Comparison of ENCODE assay signal across 17 mouse cellular contexts in the genomic region with DNA sequence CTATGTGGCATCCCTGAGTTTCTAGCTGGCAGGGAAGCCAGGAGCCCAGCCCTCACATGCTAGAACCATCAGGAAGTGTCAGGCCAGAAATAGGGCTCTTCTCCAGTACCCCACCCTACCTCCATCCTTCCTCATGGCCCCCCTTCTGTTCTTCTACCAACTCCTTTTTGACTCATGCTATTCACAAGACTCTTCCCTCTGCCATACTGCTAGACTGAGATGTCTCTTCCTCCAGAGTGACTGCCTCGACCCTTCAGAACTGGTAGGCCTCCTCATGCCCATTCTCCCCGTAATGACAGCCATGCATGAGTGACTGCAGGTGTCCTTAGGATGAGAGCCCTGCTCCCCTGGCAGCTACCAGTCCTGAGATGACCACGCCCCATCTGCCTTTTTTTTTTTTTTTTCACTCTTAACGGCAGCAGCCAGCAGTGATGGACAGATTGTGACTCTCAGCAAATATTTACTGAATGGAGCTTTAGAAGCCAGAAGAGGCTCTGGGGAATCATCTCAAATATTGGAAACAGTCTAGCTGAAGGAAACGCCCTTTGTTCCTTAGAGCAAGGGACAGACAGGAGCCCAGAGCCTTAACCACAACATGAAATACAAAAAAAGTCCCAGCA. TPM values are rescaled to one million over a fixed set of nuclear protein-coding genes. Genes with fewer than 3 reads are reported as not detected.
DNase-seq lines count a peak whose midpoint lies in the region; ATAC-seq lines count a peak whose summit lies in the region.
"Had no signal": no experiment of that assay in that cellular context is flagged by ENCODE, and none has a peak within 500 bp of the region (broad histone marks: within the 10 kb centered on the region; RNA-seq: fewer than 3 reads in every experiment).

No protein-coding gene starts in this region.

- no peak overlapping the region for H3K4me3 ChIP-seq in heart, embryonic 10.5 days
- no peak overlapping the region for H3K4me3 ChIP-seq in heart, embryonic 11.5 days (ENCODE audit: low read depth, low read length)
- no peak overlapping the region for H3K4me3 ChIP-seq in lung, embryonic 15.5 days
- no peak overlapping the region for H3K4me3 ChIP-seq in embryonic facial prominence, embryonic 15.5 days (replicated peaks)
- H3K4me3 ChIP-seq: embryonic facial prominence, embryonic 12.5 days; forebrain, embryonic 13.5 days; hindbrain, embryonic 15.5 days; limb, embryonic 13.5 days; midbrain, embryonic 10.5 days had no signal

- no peaks in the 10 kb centered on the region for H3K27me3 ChIP-seq in heart, embryonic 10.5 days (ENCODE audit: insufficient read depth, poor library complexity, severe bottlenecking)
- H3K27me3 ChIP-seq in heart, embryonic 11.5 days (ENCODE audit: control insufficient read depth, insufficient read depth, low read length), result no peaks in the 10 kb centered on the region
- H3K27me3 ChIP-seq in lung, embryonic 15.5 days, result no peaks in the 10 kb centered on the region
- H3K27me3 ChIP-seq in embryonic facial prominence, embryonic 15.5 days, result no peaks in the 10 kb centered on the region
- H3K27me3 ChIP-seq: embryonic facial prominence, embryonic 12.5 days; forebrain, embryonic 13.5 days; hindbrain, embryonic 15.5 days had no signal

- H3K4me1 ChIP-seq in heart, embryonic 10.5 days, result peaks cover 26% of the 10 kb centered on the region
- peaks cover 9% of the 10 kb centered on the region; the same call in 1 of the 2 replicates for H3K4me1 ChIP-seq in heart, embryonic 11.5 days (ENCODE audit: control insufficient read depth, insufficient read depth, low read length)
- H3K4me1 ChIP-seq in lung, embryonic 15.5 days, result peaks cover 28% of the 10 kb centered on the region
- H3K4me1 ChIP-seq in embryonic facial prominence, embryonic 15.5 days, result peaks cover 14% of the 10 kb centered on the region; the same call in 1 of the 2 replicates
- H3K4me1 ChIP-seq: forebrain, embryonic 13.5 days; hindbrain, embryonic 15.5 days had no signal

- ATAC-seq in heart, embryonic 11.5 days (replicated peaks; ENCODE audit: insufficient number of reproducible peaks, low FRiP score, low TSS enrichment), result no peak
- no peak for ATAC-seq in lung, embryonic 15.5 days (ENCODE audit: borderline replicate concordance, extremely low read depth, low FRiP score, low TSS enrichment)
- ATAC-seq in embryonic facial prominence, embryonic 15.5 days (ENCODE audit: insufficient number of reproducible peaks, low FRiP score, low TSS enrichment, low read depth), result no peak
- ATAC-seq: forebrain, embryonic 13.5 days; liver, postnatal 0 days had no signal

- no peak overlapping the region for H3K4me2 ChIP-seq in heart, embryonic 11.5 days
- H3K4me2 ChIP-seq in lung, embryonic 15.5 days, result no peak overlapping the region
- no peak overlapping the region for H3K4me2 ChIP-seq in embryonic facial prominence, embryonic 15.5 days (replicated peaks)
- H3K4me2 ChIP-seq: embryonic facial prominence, embryonic 12.5 days; forebrain, embryonic 13.5 days; hindbrain, embryonic 15.5 days; limb, embryonic 13.5 days had no signal

- 44% methylated on average over 5 of the region's 5 CpGs for WGBS in heart, embryonic 10.5 days
- 50% methylated on average over 5 of the region's 5 CpGs for WGBS in heart, embryonic 11.5 days (ENCODE audit: insufficient replicate concordance)
- WGBS in lung, embryonic 15.5 days, result 41% methylated on average over 5 of the region's 5 CpGs
- WGBS in embryonic facial prominence, embryonic 15.5 days, result 39% methylated on average over 5 of the region's 5 CpGs

- H3K36me3 ChIP-seq in heart, embryonic 10.5 days, result peaks cover 6% of the 10 kb centered on the region; the same call in 1 of the 2 replicates
- no peaks in the 10 kb centered on the region for H3K36me3 ChIP-seq in heart, embryonic 11.5 days (ENCODE audit: control insufficient read depth, insufficient read depth, low read length)
- no peaks in the 10 kb centered on the region for H3K36me3 ChIP-seq in lung, embryonic 15.5 days
- H3K36me3 ChIP-seq in embryonic facial prominence, embryonic 15.5 days, result no peaks in the 10 kb centered on the region
- H3K36me3 ChIP-seq: embryonic facial prominence, embryonic 12.5 days; hindbrain, embryonic 15.5 days; limb, embryonic 13.5 days; midbrain, embryonic 10.5 days had no signal

- no peak for DNase-seq in heart, embryonic 10.5 days (ENCODE audit: low spot score)
- DNase-seq in lung, adult 18-20 months, result no peak
- DNase-seq in thymus, postnatal 25 days, result peak; percentile 29
- no peak for DNase-seq in cerebellum, adult 9-10 months
- DNase-seq: cerebellum, postnatal 36 days; kidney, adult 11 months; layer of hippocampus, postnatal 36 days; liver, postnatal 0 days; right cerebral cortex, adult 18-20 months had no signal

- H3K27ac ChIP-seq in heart, embryonic 10.5 days, result peak overlapping the region; percentile 29; the same call in 1 of the 2 replicates
- H3K27ac ChIP-seq in heart, embryonic 11.5 days (ENCODE audit: low read depth, low read length), result no peak overlapping the region
- H3K27ac ChIP-seq in lung, embryonic 15.5 days, result peak overlapping the region; percentile 44; the same call in 1 of the 2 replicates
- peak overlapping the region; percentile 0; the same call in 1 of the 2 replicates for H3K27ac ChIP-seq in embryonic facial prominence, embryonic 15.5 days (replicated peaks)
- H3K27ac ChIP-seq: embryonic facial prominence, embryonic 12.5 days; forebrain, embryonic 13.5 days; hindbrain, embryonic 15.5 days; limb, embryonic 13.5 days; midbrain, embryonic 10.5 days had no signal

- no peak overlapping the region for H3K9ac ChIP-seq in heart, embryonic 11.5 days (ENCODE audit: low read depth, low read length)
- no peak overlapping the region for H3K9ac ChIP-seq in lung, embryonic 15.5 days
- H3K9ac ChIP-seq in embryonic facial prominence, embryonic 15.5 days, result no peak overlapping the region
- H3K9ac ChIP-seq: embryonic facial prominence, embryonic 12.5 days; forebrain, embryonic 13.5 days; hindbrain, embryonic 15.5 days; limb, embryonic 13.5 days; liver, postnatal 0 days had no signal

- no peaks in the 10 kb centered on the region for H3K9me3 ChIP-seq in heart, embryonic 10.5 days
- no peaks in the 10 kb centered on the region for H3K9me3 ChIP-seq in heart, embryonic 11.5 days (replicated peaks; ENCODE audit: control insufficient read depth, low read length)
- no peaks in the 10 kb centered on the region for H3K9me3 ChIP-seq in lung, embryonic 15.5 days
- no peaks in the 10 kb centered on the region for H3K9me3 ChIP-seq in embryonic facial prominence, embryonic 15.5 days (replicated peaks)
- H3K9me3 ChIP-seq: embryonic facial prominence, embryonic 12.5 days; forebrain, embryonic 13.5 days; hindbrain, embryonic 15.5 days; limb, embryonic 13.5 days; midbrain, embryonic 10.5 days had no signal

RNA-seq across cellular contexts. Expression of a gene that starts 23.7 kb away (rescaled TPM):
- 23.4 and 38.5 TPM in 2 replicates for polyA plus RNA-seq in heart, embryonic 10.5 days (2016; fragmentation: Nextera tagmentation; extraction: Ambion mirVana)
- polyA plus RNA-seq in heart, embryonic 11.5 days (2014; fragmentation: Nextera tagmentation; extraction: Ambion mirVana), result 51.3 and 58.0 TPM in 2 replicates
- 50.8 and 56.7 TPM in 2 replicates for polyA plus RNA-seq in lung, embryonic 15.5 days (2015; fragmentation: Nextera tagmentation; extraction: Ambion mirVana)
- 15.5 and 17.9 TPM in 2 replicates for polyA plus RNA-seq in embryonic facial prominence, embryonic 15.5 days (2015; fragmentation: Nextera tagmentation; extraction: Ambion mirVana)
